Mouse (Mus musculus): Measurements from ENCODE around the gene Msi2. TPM values are rescaled to one million over a fixed set of nuclear protein-coding genes. Genes with fewer than 3 reads are reported as not detected.
A peak's percentile ranks its signal among the peaks of the same experiment; 100 is the strongest.

The Msi2 gene
- total RNA-seq, 2 experiments from 2014 or later, result 186 to 195 TPM

- no peak for DNase-seq
Measured at GRCm38 (mm10) chr11:88589641-88590040, 128.7 kb downstream of the Msi2 start.

GRCm38 (mm10) chr11:88588688-88589210 lies 129.6 kb downstream of the Msi2 start:
- no peak for DNase-seq

GRCm38 (mm10) chr11:88587710-88588109 lies 130.6 kb downstream of the Msi2 start:
- no peak for DNase-seq

- DNase-seq, result no peak
Measured at GRCm38 (mm10) chr11:88585880-88586279, 132.4 kb downstream of the Msi2 start.

- peak; percentile 75 for DNase-seq
Measured at GRCm38 (mm10) chr11:88585171-88585632, 133.1 kb downstream of the Msi2 start.

GRCm38 (mm10) chr11:88583866-88584265 lies 134.4 kb downstream of the Msi2 start:
- no peak for DNase-seq

GRCm38 (mm10) chr11:88583259-88583833 lies 135.0 kb downstream of the Msi2 start:
- no peak for DNase-seq

- no peak for DNase-seq
Measured at GRCm38 (mm10) chr11:88582781-88583180, 135.5 kb downstream of the Msi2 start.

- DNase-seq, result no peak
Measured at GRCm38 (mm10) chr11:88582021-88582707, 136.1 kb downstream of the Msi2 start.

GRCm38 (mm10) chr11:88581375-88581774 lies 136.9 kb downstream of the Msi2 start:
- no peak for DNase-seq

- DNase-seq, result no peak
Measured at GRCm38 (mm10) chr11:88578700-88579099, 139.6 kb downstream of the Msi2 start.

- no peak for DNase-seq
Measured at GRCm38 (mm10) chr11:88577076-88577475, 141.2 kb downstream of the Msi2 start.

GRCm38 (mm10) chr11:88576233-88576998 lies 141.9 kb downstream of the Msi2 start:
- DNase-seq, result no peak

GRCm38 (mm10) chr11:88574575-88575360 lies 143.5 kb downstream of the Msi2 start:
- no peak for DNase-seq

- DNase-seq, result no peak
Measured at GRCm38 (mm10) chr11:88573013-88573412, 145.3 kb downstream of the Msi2 start.

- DNase-seq, result no peak
Measured at GRCm38 (mm10) chr11:88572461-88572860, 145.9 kb downstream of the Msi2 start.

GRCm38 (mm10) chr11:88570715-88571202 lies 147.6 kb downstream of the Msi2 start:
- DNase-seq, result no peak

GRCm38 (mm10) chr11:88566613-88567606 lies 151.4 kb downstream of the Msi2 start:
- no peak for DNase-seq

GRCm38 (mm10) chr11:88564810-88565209 lies 153.5 kb downstream of the Msi2 start:
- DNase-seq, result no peak

GRCm38 (mm10) chr11:88564363-88564762 lies 153.9 kb downstream of the Msi2 start:
- DNase-seq, result no peak

- DNase-seq, result no peak
Measured at GRCm38 (mm10) chr11:88561191-88561590, 157.1 kb downstream of the Msi2 start.
